Mouse (Mus musculus): ENCODE measurements around the gene Gabpa. TPM values are rescaled to one million over a fixed set of nuclear protein-coding genes. Genes with fewer than 3 reads are reported as not detected.

The Gabpa gene
- total and polyA plus RNA-seq, 3 experiments: 10.4 to 42.6 (median 41.3) TPM

DNA sequence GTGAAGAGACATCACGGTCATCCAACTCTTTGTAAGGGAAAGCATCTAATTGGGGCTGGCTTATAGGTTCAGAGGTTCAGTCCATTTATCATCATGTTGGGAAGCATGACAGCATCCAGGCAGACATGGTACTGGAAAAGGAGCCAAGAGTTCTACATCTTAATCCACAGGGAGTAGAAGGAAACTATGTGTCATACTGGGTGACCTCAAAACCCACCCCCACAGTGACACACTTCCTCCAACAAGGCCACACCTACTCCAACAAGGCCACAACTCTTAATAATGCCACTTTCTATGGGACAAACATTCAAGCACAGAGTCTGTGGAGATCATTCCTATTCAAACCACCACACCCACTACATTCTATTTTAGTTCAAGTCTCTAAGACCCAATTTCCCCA lies 24.5 kb upstream of the Gabpa start:
- no peak overlapping the region for H3K9ac ChIP-seq (ENCODE audit: low read depth, low read length)
- peaks cover 44% of the 10 kb centered on the region for H3K36me3 ChIP-seq (ENCODE audit: control insufficient read depth, insufficient read depth, low read length)
- DNase-seq: no peak
- H3K79me2 ChIP-seq (replicated peaks; ENCODE audit: control insufficient read depth, insufficient read depth, low read length): no peaks in the 10 kb centered on the region
- WGBS: 61% methylated on average over 1 of the region's 1 CpGs
- intact Hi-C loops (cut with DNase I): no loop called here
- TF ChIP-seq EP300 (IDR thresholded peaks at IDR 0.05; ENCODE audit: insufficient read depth, low read depth, low read length) (0 out of 2 replicates have a peak, but pooled peaks have one; percentile 24), CTCF (IDR thresholded peaks at IDR 0.05) (no peak), POLR2A (IDR thresholded peaks at IDR 0.05; ENCODE audit: insufficient read depth, low read depth, low read length) (no peak)
- no peak overlapping the region for H3K4me3 ChIP-seq
- no peaks in the 10 kb centered on the region for H3K27me3 ChIP-seq (ENCODE audit: control insufficient read depth, insufficient read depth, low read length)
- H3K27ac ChIP-seq: peak overlapping the region; percentile 77
- peaks cover 8% of the 10 kb centered on the region for H3K4me1 ChIP-seq (ENCODE audit: control insufficient read depth, insufficient read depth, low read length)

DNA sequence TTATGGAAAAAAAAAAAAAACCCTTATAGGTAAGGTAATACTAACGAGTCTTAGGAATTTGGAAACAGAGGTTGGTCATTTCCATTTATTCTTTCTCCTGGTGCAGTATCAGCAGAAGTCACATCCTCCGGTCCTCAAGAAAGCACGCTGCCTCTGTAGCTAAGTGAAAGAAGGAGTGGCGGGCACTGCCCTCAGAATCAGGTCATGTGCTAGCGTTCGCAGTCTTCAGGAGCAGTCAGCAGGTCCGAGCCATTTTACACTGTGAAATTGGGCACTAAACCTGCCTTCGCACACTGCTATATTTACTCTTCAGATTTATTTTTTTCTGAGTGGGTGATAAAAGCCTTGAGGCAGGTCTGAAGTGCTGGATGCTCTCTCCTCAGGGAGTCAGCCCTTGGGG lies 20.9 kb upstream of the Gabpa start:
- peaks cover 9% of the 10 kb centered on the region for H3K4me1 ChIP-seq (ENCODE audit: control insufficient read depth, insufficient read depth, low read length)
- TF ChIP-seq EP300 (IDR thresholded peaks at IDR 0.05; ENCODE audit: insufficient read depth, low read depth, low read length): no peak
- no peak for TF ChIP-seq CTCF (IDR thresholded peaks at IDR 0.05)
- TF ChIP-seq POLR2A (IDR thresholded peaks at IDR 0.05; ENCODE audit: insufficient read depth, low read depth, low read length): no peak
- intact Hi-C loops (cut with DNase I): no loop called here
- no peak for DNase-seq
- H3K27ac ChIP-seq: no peak overlapping the region
- H3K9ac ChIP-seq (ENCODE audit: low read depth, low read length): no peak overlapping the region
- H3K4me3 ChIP-seq: no peak overlapping the region
- no peaks in the 10 kb centered on the region for H3K27me3 ChIP-seq (ENCODE audit: control insufficient read depth, insufficient read depth, low read length)
- WGBS: 79% methylated on average over 8 of the region's 8 CpGs
- H3K79me2 ChIP-seq (replicated peaks; ENCODE audit: control insufficient read depth, insufficient read depth, low read length): no peaks in the 10 kb centered on the region
- peaks cover 33% of the 10 kb centered on the region for H3K36me3 ChIP-seq (ENCODE audit: control insufficient read depth, insufficient read depth, low read length)

DNA sequence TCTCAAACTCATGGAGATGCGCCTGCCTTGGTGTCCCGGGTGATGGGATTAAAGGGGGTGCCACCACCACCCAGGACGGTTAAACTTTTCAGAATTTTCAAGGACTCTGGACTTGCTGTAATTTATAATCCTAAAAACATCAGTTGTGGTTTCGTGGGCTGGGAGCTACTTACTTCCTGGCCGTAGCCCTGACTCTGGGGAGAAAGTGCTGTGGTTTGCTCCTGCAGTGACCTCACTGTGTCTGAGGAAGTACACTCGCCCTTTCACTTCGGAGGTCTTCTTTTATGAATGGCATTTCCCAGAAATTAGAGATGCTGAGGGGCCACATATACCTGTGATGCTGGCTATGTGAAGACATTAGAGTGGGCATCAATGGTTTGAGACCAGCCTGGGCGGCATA lies 20.2 kb upstream of the Gabpa start:
- H3K4me3 ChIP-seq: no peak overlapping the region
- DNase-seq: no peak
- H3K27ac ChIP-seq: no peak overlapping the region
- no peak for TF ChIP-seq EP300 (IDR thresholded peaks at IDR 0.05; ENCODE audit: insufficient read depth, low read depth, low read length)
- TF ChIP-seq POLR2A (IDR thresholded peaks at IDR 0.05; ENCODE audit: insufficient read depth, low read depth, low read length): no peak
- TF ChIP-seq CTCF (IDR thresholded peaks at IDR 0.05): no peak
- WGBS: 59% methylated on average over 8 of the region's 8 CpGs
- H3K79me2 ChIP-seq (replicated peaks; ENCODE audit: control insufficient read depth, insufficient read depth, low read length): no peaks in the 10 kb centered on the region
- H3K36me3 ChIP-seq (ENCODE audit: control insufficient read depth, insufficient read depth, low read length): peaks cover 33% of the 10 kb centered on the region
- peaks cover 9% of the 10 kb centered on the region for H3K4me1 ChIP-seq (ENCODE audit: control insufficient read depth, insufficient read depth, low read length)
- H3K9ac ChIP-seq (ENCODE audit: low read depth, low read length): no peak overlapping the region
- intact Hi-C loops (cut with DNase I): no loop called here
- no peaks in the 10 kb centered on the region for H3K27me3 ChIP-seq (ENCODE audit: control insufficient read depth, insufficient read depth, low read length)

DNA sequence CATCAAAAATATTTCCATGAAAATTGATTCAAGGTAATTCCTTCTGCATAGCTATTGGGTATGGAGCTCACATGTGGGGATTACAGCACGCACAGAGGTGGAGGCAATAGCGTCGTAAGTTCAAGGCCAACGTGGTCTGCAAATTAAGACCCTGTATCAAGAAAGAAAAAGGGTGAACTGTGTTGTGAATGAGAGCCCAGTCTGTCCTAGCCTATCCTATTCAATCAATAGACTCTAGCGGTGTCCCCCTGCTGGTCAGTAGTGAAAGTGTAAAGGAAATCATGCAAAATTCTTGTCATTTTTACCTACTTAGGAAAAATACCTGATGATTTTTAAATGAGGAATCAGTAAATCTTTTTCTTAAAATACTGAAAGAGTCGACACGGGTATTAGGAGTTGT lies 17.3 kb upstream of the Gabpa start:
- peaks cover 10% of the 10 kb centered on the region for H3K36me3 ChIP-seq (ENCODE audit: control insufficient read depth, insufficient read depth, low read length)
- 0 out of 2 replicates have a peak overlapping the region, but pooled peaks have one; percentile 8 for H3K27ac ChIP-seq
- 31% methylated on average over 7 of the region's 7 CpGs for WGBS
- intact Hi-C loops (cut with DNase I): loop anchor here (1.0 kb wide), 2 partner anchors 42 to 82 kb away; partner anchors contain the start of gene Mrpl39
- peaks cover 3% of the 10 kb centered on the region for H3K4me1 ChIP-seq (ENCODE audit: control insufficient read depth, insufficient read depth, low read length)
- H3K27me3 ChIP-seq (ENCODE audit: control insufficient read depth, insufficient read depth, low read length): no peaks in the 10 kb centered on the region
- TF ChIP-seq POLR2A (IDR thresholded peaks at IDR 0.05; ENCODE audit: insufficient read depth, low read depth, low read length) (no peak), EP300 (IDR thresholded peaks at IDR 0.05; ENCODE audit: insufficient read depth, low read depth, low read length) (no peak), CTCF (IDR thresholded peaks at IDR 0.05) (peak; percentile 90)
- no peak overlapping the region for H3K9ac ChIP-seq (ENCODE audit: low read depth, low read length)
- no peak overlapping the region for H3K4me3 ChIP-seq
- no peaks in the 10 kb centered on the region for H3K79me2 ChIP-seq (replicated peaks; ENCODE audit: control insufficient read depth, insufficient read depth, low read length)
- no peak for DNase-seq

DNA sequence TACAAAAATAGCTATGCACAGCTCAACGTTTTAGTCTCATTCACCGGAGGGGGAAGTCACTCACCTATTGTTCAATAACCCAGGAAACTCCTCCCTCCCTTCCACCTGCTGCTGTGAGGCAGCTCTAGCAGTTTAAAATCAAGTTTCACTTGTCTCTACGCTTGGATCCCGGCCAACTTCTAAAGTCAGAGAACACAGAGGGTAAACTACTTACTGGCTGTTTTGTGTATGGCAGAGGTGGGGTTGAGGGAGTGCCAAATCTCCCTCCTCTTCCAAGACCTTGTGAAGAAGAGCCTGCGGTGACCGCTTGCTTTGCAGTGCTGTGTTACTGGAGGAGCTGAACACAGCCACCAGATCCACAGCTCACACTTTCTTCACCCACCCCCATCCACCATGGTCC lies 9.7 kb upstream of the Gabpa start:
- WGBS: 25% methylated on average over 6 of the region's 6 CpGs

DNA sequence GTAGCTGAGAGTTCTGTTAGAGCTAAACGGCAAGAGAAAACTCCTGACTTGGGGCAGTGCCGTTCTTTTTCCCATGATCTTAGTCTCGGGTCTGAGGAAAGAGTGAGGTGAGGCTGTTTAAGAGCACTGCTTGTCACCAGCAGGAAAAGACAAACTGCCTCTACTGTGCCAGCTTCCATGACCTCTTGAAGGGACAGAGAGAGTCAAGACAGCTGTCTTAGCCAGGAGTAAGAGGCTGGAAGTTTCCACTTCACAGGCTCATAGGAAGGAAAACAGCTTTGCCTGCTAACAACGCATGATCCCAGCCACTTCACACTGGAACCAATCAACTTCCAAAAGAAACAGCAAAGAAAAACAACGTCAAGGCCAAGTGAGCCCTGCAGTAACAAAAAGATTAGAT lies 3.0 kb upstream of the Gabpa start:
- peak overlapping the region; percentile 21 for H3K4me3 ChIP-seq
- H3K9ac ChIP-seq (ENCODE audit: low read depth, low read length): peak overlapping the region; percentile 21
- H3K27me3 ChIP-seq (ENCODE audit: control insufficient read depth, insufficient read depth, low read length): no peaks in the 10 kb centered on the region
- DNase-seq: no peak
- peaks cover 8% of the 10 kb centered on the region for H3K4me1 ChIP-seq (ENCODE audit: control insufficient read depth, insufficient read depth, low read length)
- whole genome bisulfite sequencing: 30% methylated on average over 5 of the region's 5 CpGs
- no peak for TF ChIP-seq EP300 (IDR thresholded peaks at IDR 0.05; ENCODE audit: insufficient read depth, low read depth, low read length)
- no peak for TF ChIP-seq CTCF (IDR thresholded peaks at IDR 0.05)
- no peak for TF ChIP-seq POLR2A (IDR thresholded peaks at IDR 0.05; ENCODE audit: insufficient read depth, low read depth, low read length)
- intact Hi-C loops (cut with DNase I): no loop called here
- peak overlapping the region; percentile 55 for H3K27ac ChIP-seq
- H3K36me3 ChIP-seq (ENCODE audit: control insufficient read depth, insufficient read depth, low read length): peaks cover 58% of the 10 kb centered on the region
- H3K79me2 ChIP-seq (replicated peaks; ENCODE audit: control insufficient read depth, insufficient read depth, low read length): no peaks in the 10 kb centered on the region

More for the DNA sequence above, 9.7 kb upstream of the Gabpa start:
- no peaks in the 10 kb centered on the region for H3K79me2 ChIP-seq (replicated peaks; ENCODE audit: control insufficient read depth, insufficient read depth, low read length)
- TF ChIP-seq EP300 (IDR thresholded peaks at IDR 0.05; ENCODE audit: insufficient read depth, low read depth, low read length) (peak; percentile 98), POLR2A (IDR thresholded peaks at IDR 0.05; ENCODE audit: insufficient read depth, low read depth, low read length) (peak; percentile 72), CTCF (IDR thresholded peaks at IDR 0.05) (no peak)
- intact Hi-C loops (cut with DNase I): loop anchor here (2.0 kb wide), 1 partner anchor 22 kb away; no protein-coding TSS in a partner anchor
- H3K27ac ChIP-seq: peak overlapping the region; percentile 76
- H3K36me3 ChIP-seq (ENCODE audit: control insufficient read depth, insufficient read depth, low read length): peaks cover 58% of the 10 kb centered on the region
- no peak overlapping the region for H3K9ac ChIP-seq (ENCODE audit: low read depth, low read length)
- H3K27me3 ChIP-seq (ENCODE audit: control insufficient read depth, insufficient read depth, low read length): no peaks in the 10 kb centered on the region
- no peak overlapping the region for H3K4me3 ChIP-seq
- DNase-seq: peak; percentile 58 to 77
- H3K4me1 ChIP-seq (ENCODE audit: control insufficient read depth, insufficient read depth, low read length): peaks cover 13% of the 10 kb centered on the region
